Mouse (Mus musculus) megakaryocyte, embryonic 14.5 days (primary cell): ENCODE results near the gene Wdr62.

ENCODE experiments used
- FLI1 ChIP-seq: IDR thresholded peaks from 2 replicates; pipeline ENCODE4 v1.6.1; 2012; ENCODE audit warnings: low read length, inconsistent platforms, mixed read lengths
- GATA1 ChIP-seq: IDR thresholded peaks from 3 replicates; pipeline ENCODE4 v1.6.1; 2012; ENCODE audit warnings: mixed read lengths, low read length, inconsistent platforms, borderline replicate concordance

DNA sequence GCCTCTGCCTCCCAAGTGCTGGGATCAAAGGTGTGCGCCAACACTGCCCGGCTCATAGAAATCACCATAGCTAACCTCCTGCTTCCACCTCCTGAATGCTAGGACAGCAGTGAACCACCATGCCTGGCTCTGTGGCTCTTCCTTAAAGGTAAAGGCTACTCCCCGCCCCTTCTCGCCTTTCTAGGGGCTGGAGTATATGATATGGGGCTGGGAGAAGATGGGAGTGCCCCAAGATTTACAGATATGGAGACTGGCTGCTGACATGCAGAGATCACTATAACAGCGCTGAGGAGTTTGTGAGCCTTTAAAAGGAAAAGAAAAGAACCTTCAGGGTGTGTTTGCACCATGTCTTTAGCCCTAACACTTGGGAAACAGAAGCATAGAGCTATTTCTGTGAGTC, 58.0 kb downstream of the Wdr62 start:
- no peak for TF ChIP-seq FLI1
- TF ChIP-seq GATA1: no peak
